Mouse (Mus musculus) liver, adult 2 months (tissue): ENCODE results near the gene Rragd.

Experiments
- CTCF ChIP-seq: fragments of 200-500 bp; IDR thresholded peaks from 2 replicates; pipeline ENCODE4 v1.5.1; 2011; ENCODE audit warnings: low read depth, low read length, control low read depth
- POLR2A ChIP-seq: fragments of 200-500 bp; IDR thresholded peaks from 2 replicates; pipeline ENCODE4 v1.6.1; 2011; ENCODE audit warnings: low read length, control low read depth; ENCODE audit not compliant: insufficient read depth; ENCODE audit errors: extremely low read depth

GRCm38 (mm10) chr4:32984801-32985675 lies 2.2 kb downstream of the Rragd start:
- TF ChIP-seq POLR2A (no peak), CTCF (no peak)
